ENCODE assay signal across 8 mouse cellular contexts in genomic region chrX:50537122-50537784, GRCm38 (mm10).
DNase-seq lines count a peak whose midpoint lies in the region; ATAC-seq and TF ChIP-seq lines count a peak whose summit lies in the region.

No protein-coding gene starts in this region.

- H3K9ac ChIP-seq in forebrain, embryonic 15.5 days (replicated peaks): peak overlapping the region; percentile 28; the same call in 1 of the 2 replicates
- H3K9ac ChIP-seq in lung, postnatal 0 days (replicated peaks; ENCODE audit: low read depth): no peak overlapping the region

- no peaks in the 10 kb centered on the region for H3K9me3 ChIP-seq in forebrain, embryonic 15.5 days
- H3K9me3 ChIP-seq in lung, postnatal 0 days (ENCODE audit: low read length): no peaks in the 10 kb centered on the region

- WGBS in forebrain, embryonic 15.5 days: 57% methylated on average over 19 of the region's 19 CpGs
- 39% methylated on average over 19 of the region's 19 CpGs for WGBS in lung, postnatal 0 days

- no peaks in the 10 kb centered on the region for H3K36me3 ChIP-seq in forebrain, embryonic 15.5 days
- no peaks in the 10 kb centered on the region for H3K36me3 ChIP-seq in lung, postnatal 0 days (ENCODE audit: insufficient read depth, low read length)

- TF ChIP-seq CTCF in lung, postnatal 0 days (IDR thresholded peaks at IDR 0.05): no peak

- peak overlapping the region; percentile 28 for H3K4me2 ChIP-seq in forebrain, embryonic 15.5 days (replicated peaks)
- H3K4me2 ChIP-seq in lung, postnatal 0 days (replicated peaks; ENCODE audit: low read depth, low read length): peak overlapping the region; percentile 44

- no peaks in the 10 kb centered on the region for H3K27me3 ChIP-seq in forebrain, embryonic 15.5 days
- no peaks in the 10 kb centered on the region for H3K27me3 ChIP-seq in lung, postnatal 0 days (replicated peaks; ENCODE audit: insufficient read depth, low read length)

- H3K27ac ChIP-seq in forebrain, embryonic 15.5 days (replicated peaks): no peak overlapping the region
- no peak overlapping the region for H3K27ac ChIP-seq in lung, postnatal 0 days (ENCODE audit: low read length)

- DNase-seq in T-cell, adult 2 months (ENCODE audit: low spot score): peak; percentile 23
- DNase-seq in cerebellum, adult 11-12 months: peak; percentile 71
- DNase-seq in layer of hippocampus, adult 9-11 months: peak; percentile 75
- peak; percentile 49 for DNase-seq in lung, postnatal 0 days (ENCODE audit: low spot score)
- peak; percentile 74 for DNase-seq in retina, embryonic 14.5 days (ENCODE audit: low spot score)
- DNase-seq in yolk sac, embryonic 10.5 days (ENCODE audit: low spot score): peak; percentile 50

- peak overlapping the region; percentile 42 for H3K4me3 ChIP-seq in forebrain, embryonic 15.5 days
- H3K4me3 ChIP-seq in lung, postnatal 0 days (ENCODE audit: low read depth, low read length): peak overlapping the region; percentile 30; the same call in 1 of the 2 replicates

- TF ChIP-seq EP300 in lung, postnatal 0 days (IDR thresholded peaks at IDR 0.05): no peak

- H3K4me1 ChIP-seq in forebrain, embryonic 15.5 days: no peaks in the 10 kb centered on the region
- H3K4me1 ChIP-seq in lung, postnatal 0 days (ENCODE audit: insufficient read depth, low read depth, low read length): no peaks in the 10 kb centered on the region

- ATAC-seq in forebrain, embryonic 15.5 days (replicated peaks): peak; percentile 68
- ATAC-seq in hematopoietic stem cell, adult 5-6 weeks (replicated peaks in 1 of 2; ENCODE audit: insufficient read depth in 1 of 2, low FRiP score in 2 of 2, low TSS enrichment in 1 of 2, low read depth in 1 of 2, poor library complexity in 2 of 2, severe bottlenecking in 2 of 2): peak; percentile 73 to 75; a peak in 3 of 4 replicates
- ATAC-seq in lung, postnatal 0 days: no peak

Comparison
In these comparisons a context has a peak if more than half of its experiments do, and no peak if none do; other contexts are left out.
1. DNase-seq: peak in every context shown above with its lines; median percentile 75 in layer of hippocampus, adult 9-11 months; 74 in retina, embryonic 14.5 days; 71 in cerebellum, adult 11-12 months; 50 in yolk sac, embryonic 10.5 days; 49 in lung, postnatal 0 days; 23 in T-cell, adult 2 months.